Mouse (Mus musculus): ENCODE measurements around the gene Phf20.

Gene Phf20

DNA sequence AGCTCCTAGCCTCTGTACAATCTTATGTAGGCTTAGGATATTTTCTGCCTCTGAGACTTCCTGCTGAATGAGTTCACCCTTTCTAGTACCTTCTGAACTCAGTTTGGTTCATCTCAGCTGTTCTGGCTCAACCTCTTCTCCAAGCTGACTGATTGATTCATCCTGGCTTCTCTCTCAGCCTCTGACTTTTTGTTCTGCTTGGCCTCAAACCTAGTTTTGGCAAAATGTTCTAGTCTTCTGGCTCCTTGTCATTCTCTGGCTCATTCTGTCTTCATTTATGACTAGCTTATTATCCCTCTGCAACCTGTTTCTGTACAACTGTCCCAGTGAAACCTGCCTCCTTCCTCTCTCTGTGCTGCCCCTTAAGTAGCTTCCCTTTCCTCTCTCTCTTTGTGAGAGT is 122.2 kb downstream of the Phf20 start:
- no peak for DNase-seq

- no peak for DNase-seq
Observed at GRCm38 (mm10) chr2:156321538-156321937, 125.3 kb downstream of the Phf20 start.

DNA sequence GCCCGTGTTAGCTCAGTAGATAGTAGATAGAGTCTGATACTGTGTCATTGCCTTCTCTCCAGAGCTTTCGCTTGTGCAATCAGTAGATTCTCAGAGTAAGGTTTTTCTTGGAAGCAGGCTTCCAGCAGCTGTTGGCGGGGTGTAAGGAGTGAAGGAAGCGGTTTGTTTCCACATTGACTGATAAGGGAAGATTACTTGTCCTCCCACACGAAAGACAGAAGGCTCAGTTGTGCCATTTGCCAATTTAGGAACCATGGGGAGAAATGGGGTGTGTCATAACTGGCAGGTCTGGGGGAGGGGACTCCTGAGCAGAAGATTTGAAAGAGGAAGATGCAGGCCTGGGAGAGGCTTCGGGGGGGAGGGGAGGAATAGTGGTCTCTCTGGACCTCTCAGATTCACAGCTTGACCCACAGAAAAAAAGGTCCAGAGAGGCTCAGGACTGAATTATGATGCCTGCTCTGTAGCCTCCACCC is 127.9 kb downstream of the Phf20 start:
- peak; percentile 65 to 66 for DNase-seq

GRCm38 (mm10) chr2:156324681-156325080 is 128.4 kb downstream of the Phf20 start:
- peak; percentile 63 to 75 for DNase-seq

DNA sequence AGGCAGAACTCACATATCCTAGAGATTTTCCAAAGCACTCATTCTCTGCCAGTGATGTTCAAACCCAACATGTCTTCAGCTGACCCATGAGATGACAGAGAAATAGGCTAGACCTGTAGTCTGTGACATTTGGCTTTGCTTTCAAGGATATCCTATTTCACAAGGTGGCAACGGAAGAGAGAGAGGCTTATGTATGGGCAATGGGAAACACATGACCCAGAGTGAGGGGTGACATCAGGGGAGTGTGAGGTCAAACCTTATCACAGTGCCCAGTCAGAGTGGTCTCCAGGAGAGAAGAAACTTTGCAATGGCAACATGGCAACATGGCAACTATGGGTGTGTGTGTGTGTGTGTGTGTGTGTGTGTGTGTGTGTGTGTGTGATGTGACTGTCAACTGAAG is 134.4 kb downstream of the Phf20 start:
- DNase-seq, result no peak

GRCm38 (mm10) chr2:156331446-156331965 is 135.2 kb downstream of the Phf20 start:
- no peak for DNase-seq

DNA sequence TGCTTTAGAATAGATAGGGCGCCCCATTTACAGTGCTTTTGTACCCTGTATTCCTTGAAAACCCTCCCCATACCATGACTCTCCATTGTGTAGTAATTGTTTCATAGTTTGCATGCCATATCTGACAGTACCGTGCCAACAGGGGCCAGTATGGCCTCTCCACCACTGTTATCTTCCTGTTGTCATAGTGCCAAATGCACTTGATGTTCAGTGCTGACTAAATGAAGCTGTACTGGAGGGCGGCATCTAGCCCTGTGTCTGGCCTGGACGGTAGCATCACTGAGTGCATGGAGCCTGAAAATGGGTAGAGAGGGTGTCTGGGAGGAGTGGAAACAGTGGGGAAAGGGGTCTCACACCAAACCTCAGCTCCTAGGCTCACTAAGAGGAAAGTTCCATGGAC is 143.8 kb downstream of the Phf20 start:
- no peak for DNase-seq

GRCm38 (mm10) chr2:156344775-156345532 is 148.7 kb downstream of the Phf20 start:
- DNase-seq, result peak in 1 of 2 experiments; percentile 16

GRCm38 (mm10) chr2:156348812-156349211 is 152.5 kb downstream of the Phf20 start:
- no peak for DNase-seq

DNA sequence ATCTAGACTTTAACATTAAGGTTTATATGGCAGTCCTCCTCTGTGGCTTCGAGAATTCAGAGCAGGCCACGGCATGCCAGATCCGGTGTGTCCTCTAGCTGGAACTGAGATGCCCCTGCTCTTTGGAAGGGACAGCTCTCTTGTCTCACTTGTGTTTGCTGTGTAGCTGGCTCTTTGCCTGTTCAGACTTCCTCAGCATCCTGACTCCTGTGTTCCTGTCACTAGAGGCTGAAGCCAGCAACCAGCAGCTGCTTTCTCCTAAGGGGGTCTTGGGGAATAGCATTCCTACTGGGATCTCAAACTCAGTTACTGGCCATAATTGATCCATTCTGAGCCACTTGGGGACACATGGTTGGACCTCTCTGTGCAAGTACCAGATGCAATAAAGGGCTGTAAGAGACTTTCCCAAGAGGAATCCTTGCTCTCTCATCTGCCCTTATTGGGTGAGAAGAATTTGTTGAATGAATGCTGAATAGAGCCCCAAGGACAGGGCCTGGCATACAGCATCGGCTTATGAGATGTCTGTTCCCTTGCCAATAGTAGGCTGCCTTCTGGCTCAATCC is 153.1 kb downstream of the Phf20 start:
- no peak for DNase-seq

DNA sequence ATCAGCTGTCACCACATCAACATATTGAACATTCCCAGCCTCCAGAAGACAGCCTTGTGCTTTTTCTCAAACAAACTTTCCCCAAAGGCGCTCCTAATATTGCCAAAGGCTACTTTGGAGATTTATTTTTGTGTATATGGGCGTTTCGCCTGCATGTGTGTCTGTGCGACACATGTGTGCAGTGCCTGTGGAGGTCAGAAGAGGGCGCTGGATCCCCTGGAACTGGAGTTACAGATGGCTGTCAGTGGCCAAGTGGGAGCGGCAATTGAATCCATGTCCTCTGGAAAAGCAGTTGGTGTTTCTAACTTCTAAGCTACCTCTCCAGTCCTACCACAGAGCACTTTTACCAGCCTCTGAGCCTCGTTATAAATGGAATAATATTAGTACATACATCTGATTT is 155.0 kb downstream of the Phf20 start:
- DNase-seq, result no peak

GRCm38 (mm10) chr2:156352413-156353165 is 156.3 kb downstream of the Phf20 start:
- DNase-seq, result no peak

GRCm38 (mm10) chr2:156353265-156353692 is 157.0 kb downstream of the Phf20 start:
- no peak for DNase-seq

- peak in 1 of 2 experiments; percentile 7 for DNase-seq
Observed at GRCm38 (mm10) chr2:156356031-156356430, 159.8 kb downstream of the Phf20 start.

Measured in lung, adult 18-20 months (tissue).